12 mouse cellular contexts compared by ENCODE assay signal in genomic region chr5:134746201-134746600, GRCm38 (mm10). TPM values are rescaled to one million over a fixed set of nuclear protein-coding genes. Genes with fewer than 3 reads are reported as not detected.
DNase-seq lines count a peak whose midpoint lies in the region; ATAC-seq and TF ChIP-seq lines count a peak whose summit lies in the region.
"Had no signal": no experiment of that assay in that cellular context is flagged by ENCODE, and none has a peak within 500 bp of the region (broad histone marks: within the 10 kb centered on the region; RNA-seq: fewer than 3 reads in every experiment).

No protein-coding gene starts in this region.

- ATAC-seq in heart, embryonic 13.5 days (ENCODE audit: extremely low read depth, insufficient number of reproducible peaks, low FRiP score, low TSS enrichment), result no peak
- ATAC-seq in embryonic facial prominence, embryonic 15.5 days (ENCODE audit: insufficient number of reproducible peaks, low FRiP score, low TSS enrichment, low read depth), result no peak
- no peak for ATAC-seq in limb, embryonic 15.5 days (ENCODE audit: insufficient number of reproducible peaks, low FRiP score, low TSS enrichment, low read depth)
- ATAC-seq in inflammation-experienced regulatory T-cells, adult 6 months, result no peak
- ATAC-seq in midbrain, embryonic 15.5 days (replicated peaks), result no peak
- ATAC-seq: CD4-positive, CD25-positive, alpha-beta regulatory T cell, adult 4 months had no signal

- peaks cover 36% of the 10 kb centered on the region for H3K4me1 ChIP-seq in heart, embryonic 13.5 days
- H3K4me1 ChIP-seq in lung, adult 2 months (ENCODE audit: control insufficient read depth, insufficient read depth, low read length), result peaks cover 8% of the 10 kb centered on the region
- peaks cover 83% of the 10 kb centered on the region for H3K4me1 ChIP-seq in embryonic facial prominence, embryonic 15.5 days
- H3K4me1 ChIP-seq in limb, embryonic 15.5 days, result peaks cover 70% of the 10 kb centered on the region
- peaks cover 11% of the 10 kb centered on the region for H3K4me1 ChIP-seq in midbrain, embryonic 15.5 days

- no peak for DNase-seq in heart, adult 8-10 months (ENCODE audit: low spot score)
- no peak for DNase-seq in lung, adult 2 months
- DNase-seq in lung, postnatal 10 days, result no peak
- DNase-seq: adrenal gland, postnatal 14 days; kidney, postnatal 25 days; lung, postnatal 14 days had no signal

- H3K9ac ChIP-seq in heart, embryonic 13.5 days, result peak overlapping the region; percentile 87
- H3K9ac ChIP-seq in embryonic facial prominence, embryonic 15.5 days, result peak overlapping the region; percentile 33; the same call in 1 of the 2 replicates
- H3K9ac ChIP-seq in limb, embryonic 15.5 days, result no peak overlapping the region
- H3K9ac ChIP-seq in midbrain, embryonic 15.5 days, result no peak overlapping the region

- H3K27me3 ChIP-seq in heart, embryonic 13.5 days (replicated peaks), result peaks cover 49% of the 10 kb centered on the region
- H3K27me3 ChIP-seq in embryonic facial prominence, embryonic 15.5 days, result no peaks in the 10 kb centered on the region
- peaks cover 3% of the 10 kb centered on the region; the same call in 1 of the 2 replicates for H3K27me3 ChIP-seq in limb, embryonic 15.5 days
- H3K27me3 ChIP-seq in midbrain, embryonic 15.5 days (replicated peaks), result no peaks in the 10 kb centered on the region

- TF ChIP-seq POLR2A in lung, adult 2 months (IDR thresholded peaks at IDR 0.05; ENCODE audit: borderline replicate concordance, extremely low read depth, low read depth, low read length), result peak; percentile 13; the same call in 1 of the 2 replicates

- peak overlapping the region; percentile 60 for H3K4me3 ChIP-seq in heart, embryonic 13.5 days
- H3K4me3 ChIP-seq in lung, adult 2 months (replicated peaks; ENCODE audit: extremely low read depth, low read depth, low read length), result peak overlapping the region; percentile 76
- peak overlapping the region; percentile 55 for H3K4me3 ChIP-seq in embryonic facial prominence, embryonic 15.5 days (replicated peaks)
- H3K4me3 ChIP-seq in limb, embryonic 15.5 days, result peak overlapping the region; percentile 60
- no peak overlapping the region for H3K4me3 ChIP-seq in midbrain, embryonic 15.5 days

- H3K4me2 ChIP-seq in heart, embryonic 13.5 days, result peak overlapping the region; percentile 81
- peak overlapping the region; percentile 76 for H3K4me2 ChIP-seq in embryonic facial prominence, embryonic 15.5 days (replicated peaks)
- peak overlapping the region; percentile 81 for H3K4me2 ChIP-seq in limb, embryonic 15.5 days
- no peak overlapping the region for H3K4me2 ChIP-seq in midbrain, embryonic 15.5 days

- WGBS in heart, embryonic 13.5 days, result 63% methylated on average over 10 of the region's 10 CpGs
- 47% methylated on average over 10 of the region's 10 CpGs for WGBS in lung, adult 2 months
- WGBS in embryonic facial prominence, embryonic 15.5 days, result 55% methylated on average over 10 of the region's 10 CpGs
- 54% methylated on average over 10 of the region's 10 CpGs for WGBS in limb, embryonic 15.5 days
- 88% methylated on average over 10 of the region's 10 CpGs for WGBS in midbrain, embryonic 15.5 days

- no peaks in the 10 kb centered on the region for H3K36me3 ChIP-seq in heart, embryonic 13.5 days
- no peaks in the 10 kb centered on the region; the same call in 1 of the 2 replicates for H3K36me3 ChIP-seq in embryonic facial prominence, embryonic 15.5 days
- no peaks in the 10 kb centered on the region for H3K36me3 ChIP-seq in limb, embryonic 15.5 days
- no peaks in the 10 kb centered on the region for H3K36me3 ChIP-seq in midbrain, embryonic 15.5 days (replicated peaks)

- H3K27ac ChIP-seq in heart, embryonic 13.5 days (replicated peaks), result peak overlapping the region; percentile 84; the same call in 1 of the 2 replicates
- 0 out of 2 replicates have a peak overlapping the region, but pooled peaks have one; percentile 89 for H3K27ac ChIP-seq in embryonic facial prominence, embryonic 15.5 days (replicated peaks)
- H3K27ac ChIP-seq in limb, embryonic 15.5 days, result no peak overlapping the region
- no peak overlapping the region for H3K27ac ChIP-seq in midbrain, embryonic 15.5 days

- no peak for TF ChIP-seq CTCF in lung, adult 2 months (IDR thresholded peaks at IDR 0.05; ENCODE audit: insufficient read depth, low read length)

- H3K9me3 ChIP-seq in heart, embryonic 13.5 days, result no peaks in the 10 kb centered on the region
- no peaks in the 10 kb centered on the region for H3K9me3 ChIP-seq in embryonic facial prominence, embryonic 15.5 days (replicated peaks)
- H3K9me3 ChIP-seq in limb, embryonic 15.5 days, result no peaks in the 10 kb centered on the region
- H3K9me3 ChIP-seq in midbrain, embryonic 15.5 days, result no peaks in the 10 kb centered on the region

RNA-seq across cellular contexts. Expression of gene Eln, which starts 0.9 kb away (rescaled TPM):
- polyA plus RNA-seq in heart, embryonic 13.5 days (2015; fragmentation: Nextera tagmentation; extraction: Ambion mirVana), result 266 and 283 TPM in 2 replicates
- 10 to 100 TPM; 14.7 to 26.2 (median 17.6) TPM for total RNA-seq in heart, adult 8-10 months (2022)
- polyA plus RNA-seq in lung, adult 2 months (2012; rRNA removed), result 311 and 510 TPM in 2 replicates
- polyA plus RNA-seq in embryonic facial prominence, embryonic 15.5 days (2015; fragmentation: Nextera tagmentation; extraction: Ambion mirVana), result 289 and 312 TPM in 2 replicates
- 178 and 206 TPM in 2 replicates for polyA plus RNA-seq in limb, embryonic 15.5 days (2015; fragmentation: Nextera tagmentation; extraction: Ambion mirVana)
- polyA plus RNA-seq in inflammation-experienced regulatory T-cells, adult 6 months (2017; shearing (Covaris generic)), result under 1 TPM in 1 of 3 experiments, not detected in 2; 0.19 TPM
- 8.7 and 9.3 TPM in 2 replicates for polyA plus RNA-seq in midbrain, embryonic 15.5 days (2015; fragmentation: Nextera tagmentation; extraction: Ambion mirVana)
- polyA plus RNA-seq: CD4-positive, CD25-positive, alpha-beta regulatory T cell, adult 4 months had no signal

RNA-seq across cellular contexts. Expression of gene Limk1, which starts 57.8 kb away (rescaled TPM):
- polyA plus RNA-seq in heart, embryonic 13.5 days (2015; fragmentation: Nextera tagmentation; extraction: Ambion mirVana), result 3.1 and 3.8 TPM in 2 replicates
- total RNA-seq in heart, adult 8-10 months (2022), result 1 to 10 TPM; 3.8 to 5.1 (median 4.0) TPM
- polyA plus RNA-seq in lung, adult 2 months (2012; rRNA removed), result 29.6 and 31.1 TPM in 2 replicates
- 7.8 and 9.0 TPM in 2 replicates for polyA plus RNA-seq in embryonic facial prominence, embryonic 15.5 days (2015; fragmentation: Nextera tagmentation; extraction: Ambion mirVana)
- 4.7 and 7.0 TPM in 2 replicates for polyA plus RNA-seq in limb, embryonic 15.5 days (2015; fragmentation: Nextera tagmentation; extraction: Ambion mirVana)
- 1 to 10 TPM; 4.4 to 8.4 (median 7.1) TPM for polyA plus RNA-seq in inflammation-experienced regulatory T-cells, adult 6 months (2017; shearing (Covaris generic))
- 21.6 and 25.1 TPM in 2 replicates for polyA plus RNA-seq in midbrain, embryonic 15.5 days (2015; fragmentation: Nextera tagmentation; extraction: Ambion mirVana)

Comparison
In these comparisons a context has a peak if more than half of its experiments do, and no peak if none do; other contexts are left out.
1. H3K27ac ChIP-seq: peak in heart, embryonic 13.5 days (single experiment) and embryonic facial prominence, embryonic 15.5 days (single experiment); none in limb, embryonic 15.5 days (single experiment) and midbrain, embryonic 15.5 days (single experiment).
2. H3K9ac ChIP-seq: peak in heart, embryonic 13.5 days (single experiment) and embryonic facial prominence, embryonic 15.5 days (single experiment); none in limb, embryonic 15.5 days (single experiment) and midbrain, embryonic 15.5 days (single experiment).
3. RNA of gene Eln, which starts 0.9 kb away (polyA plus RNA-seq): 311 to 510 TPM in lung, adult 2 months, 289 to 312 TPM in embryonic facial prominence, embryonic 15.5 days, 266 to 283 TPM in heart, embryonic 13.5 days and 178 to 206 TPM in limb, embryonic 15.5 days; 8.7 to 9.3 TPM in midbrain, embryonic 15.5 days and 0.19 TPM in inflammation-experienced regulatory T-cells, adult 6 months; every median in the first group is over 10 times any median in the second.